Mouse (Mus musculus) liver, embryonic 13.5 days (tissue): ENCODE measurements around the gene Fxyd1. TPM values are rescaled to one million over a fixed set of nuclear protein-coding genes. Genes with fewer than 3 reads are reported as not detected.
A peak's percentile ranks its signal among the peaks of the same experiment; 100 is the strongest.

Source experiments
- ATAC-seq: fragments of 200-750 bp; cut with Nextera tagmentation; 2 replicates; pipeline ENCODE4 v1.8.0; 2017; ENCODE audit warnings: low read depth, mild to moderate bottlenecking, moderate number of reproducible peaks, moderate library complexity
- DNase-seq: peaks from one replicate; pipeline ENCODE4 v3.0.0; 2022
- H3K27ac ChIP-seq: fragments of 300-500 bp; sonication (generic); 2 replicates; pipeline ENCODE4 v1.5.1; 2015; ENCODE audit warnings: moderate library complexity, mild to moderate bottlenecking, inconsistent platforms
- H3K27me3 ChIP-seq: fragments of 300-500 bp; sonication (generic); 2 replicates; pipeline ENCODE4 v1.6.1; 2015; ENCODE audit warnings: mild to moderate bottlenecking, inconsistent platforms
- H3K36me3 ChIP-seq: fragments of 300-500 bp; sonication (generic); 2 replicates; pipeline ENCODE4 v1.6.1; 2015; ENCODE audit warnings: mild to moderate bottlenecking, inconsistent platforms
- H3K4me1 ChIP-seq: fragments of 300-500 bp; sonication (generic); replicated peaks from 2 replicates; pipeline ENCODE4 v1.6.1; 2015; ENCODE audit warnings: inconsistent platforms
- H3K4me2 ChIP-seq: fragments of 300-500 bp; sonication (generic); 2 replicates; pipeline ENCODE4 v1.6.1; 2015; ENCODE audit warnings: inconsistent platforms, mild to moderate bottlenecking, moderate library complexity
- H3K4me3 ChIP-seq: fragments of 300-500 bp; sonication (generic); replicated peaks from 2 replicates; pipeline ENCODE4 v1.5.1; 2015; ENCODE audit warnings: mild to moderate bottlenecking, inconsistent platforms
- H3K9ac ChIP-seq: fragments of 300-500 bp; sonication (generic); 2 replicates; pipeline ENCODE4 v1.6.1; 2015; ENCODE audit warnings: mild to moderate bottlenecking, inconsistent platforms
- H3K9me3 ChIP-seq: fragments of 300-500 bp; sonication (generic); replicated peaks from 2 replicates; pipeline ENCODE4 v1.6.1; 2016; ENCODE audit warnings: inconsistent platforms
- WGBS: fragments of 180-500 bp; shearing (Covaris S2); methylation state at CpG from one replicate; pipeline ENCODE4 v1.1.7; 2015; ENCODE audit not compliant: insufficient replicate concordance; 5-methylcytosine and 5-hydroxymethylcytosine counted together
- microRNA-seq: library from miRNA; unstranded; fragments of <30 nt; microRNA quantifications from one replicate; pipeline ENCODE4, GENCODE M21; 2016
- polyA plus RNA-seq: library from polyadenylated mRNA; unstranded; fragments of >200 nt; fragmentation: Nextera tagmentation; extraction: Ambion mirVana; gene quantifications from 2 replicates; pipeline ENCODE4 v1.2.1, GENCODE M21; 2015

The Fxyd1 gene
- polyA plus RNA-seq, 1 experiment from 2014 or later = 41.1 TPM

- 17% methylated on average over 8 of the region's 8 CpGs for WGBS
- H3K4me1 ChIP-seq = peaks cover 12% of the 10 kb centered on the region
- no peak overlapping the region for H3K9ac ChIP-seq
- no peak overlapping the region for H3K4me2 ChIP-seq
- H3K27ac ChIP-seq = no peak overlapping the region
- no peak overlapping the region for H3K4me3 ChIP-seq
- no peaks in the 10 kb centered on the region for H3K36me3 ChIP-seq
- ATAC-seq = peak; percentile 53
- peak; percentile 3 for DNase-seq
- H3K27me3 ChIP-seq = no peaks in the 10 kb centered on the region
- H3K9me3 ChIP-seq = no peaks in the 10 kb centered on the region
Observed at GRCm38 (mm10) chr7:31002650-31003049, 54.3 kb downstream of the Fxyd1 start.

Small RNA genes lying within 50 kb of the gene (microRNA-seq; reads per million reads assigned to microRNA genes)
- not detected for gene Mir7050

Other genes starting within 250 kb of the Fxyd1 start
- gene Ffar2, start 233.4 kb downstream of the Fxyd1 start, polyA plus RNA-seq = 0.35 and 0.46 TPM in 2 replicates
- not detected in 2 replicates for gene Ffar3, start 201.0 kb downstream of the Fxyd1 start, polyA plus RNA-seq
- gene Ffar1, start 195.6 kb downstream of the Fxyd1 start, polyA plus RNA-seq = not detected in 2 replicates
- 0.07 and 0.16 TPM in 2 replicates for gene Cd22, start 176.9 kb downstream of the Fxyd1 start, polyA plus RNA-seq
- gene Mag, start 142.3 kb downstream of the Fxyd1 start, polyA plus RNA-seq = 0.16 and 0.20 TPM in 2 replicates
- gene Hamp2, start 132.5 kb downstream of the Fxyd1 start, polyA plus RNA-seq = not detected in 2 replicates
- 2.0 and 3.7 TPM in 2 replicates for gene Hamp, start 113.2 kb downstream of the Fxyd1 start, polyA plus RNA-seq
- gene Usf2, start 100.4 kb downstream of the Fxyd1 start, polyA plus RNA-seq = 9.7 and 10.4 TPM in 2 replicates
- 20.9 and 22.3 TPM in 2 replicates for gene Lsr, start 83.7 kb downstream of the Fxyd1 start, polyA plus RNA-seq
- 2.1 TPM in 2 replicates for gene Fam187b, start 83.4 kb downstream of the Fxyd1 start, polyA plus RNA-seq
- 17.3 and 19.2 TPM in 2 replicates for gene Fxyd5, start 14.7 kb downstream of the Fxyd1 start, polyA plus RNA-seq
- gene Fxyd7, start 5.7 kb downstream of the Fxyd1 start, polyA plus RNA-seq = 0.17 and 0.47 TPM in 2 replicates
- gene Lgi4, start 2.1 kb upstream of the Fxyd1 start, polyA plus RNA-seq = 0.07 and 0.13 TPM in 2 replicates
- 0.52 and 1.1 TPM in 2 replicates for gene Fxyd3, start 19.5 kb upstream of the Fxyd1 start, polyA plus RNA-seq
- 45.7 and 45.8 TPM in 2 replicates for gene Hpn, start 58.1 kb upstream of the Fxyd1 start, polyA plus RNA-seq
- 0.42 and 0.60 TPM in 2 replicates for gene Scn1b, start 69.8 kb upstream of the Fxyd1 start, polyA plus RNA-seq
- 9.3 and 10.7 TPM in 2 replicates for gene Gramd1a, start 98.7 kb upstream of the Fxyd1 start, polyA plus RNA-seq
- gene Scgb2b2, start 233.3 kb upstream of the Fxyd1 start, polyA plus RNA-seq = not detected in 2 replicates
- not detected in 2 replicates for gene Scgb1b2, start 234.6 kb upstream of the Fxyd1 start, polyA plus RNA-seq